In the genomic region with DNA sequence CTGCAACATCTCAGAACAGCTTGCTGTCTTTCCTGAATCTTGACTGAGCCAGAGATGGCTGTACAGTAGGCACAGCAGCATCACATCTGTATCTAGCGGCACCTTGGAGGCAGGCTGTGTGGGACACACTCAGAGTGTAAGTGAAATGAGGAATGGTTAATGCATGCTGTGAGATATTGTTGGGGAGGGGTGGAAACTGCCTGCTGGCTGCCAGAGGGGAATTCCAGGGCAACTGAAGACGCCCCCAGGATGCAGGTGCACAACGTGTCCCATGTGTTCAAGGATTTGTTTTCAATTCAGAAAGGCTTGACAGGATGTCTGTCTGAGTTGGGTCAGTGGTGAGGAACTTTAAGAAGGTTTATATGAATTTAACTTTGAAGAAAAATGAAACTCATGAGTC, we compare ENCODE assay signal across 30 mouse cellular contexts.
"Had no signal": no experiment of that assay in that cellular context is flagged by ENCODE, and none has a peak within 500 bp of the region (broad histone marks: within the 10 kb centered on the region; RNA-seq: fewer than 3 reads in every experiment).

No protein-coding gene starts in this region.

- H3K4me3 ChIP-seq: limb, embryonic 10.5 days; limb, embryonic 12.5 days; limb, embryonic 13.5 days; limb, embryonic 15.5 days; liver, embryonic 12.5 days; liver, embryonic 13.5 days; liver, embryonic 15.5 days; lung, embryonic 15.5 days; megakaryocyte, embryonic 14.5 days; midbrain, embryonic 10.5 days; midbrain, embryonic 12.5 days; midbrain, embryonic 13.5 days; midbrain, embryonic 15.5 days; myocyte; neural tube, embryonic 12.5 days had no signal

- H3K27ac ChIP-seq: limb, embryonic 10.5 days; limb, embryonic 12.5 days; limb, embryonic 13.5 days; limb, embryonic 15.5 days; liver, embryonic 12.5 days; liver, embryonic 13.5 days; liver, embryonic 14.5 days; liver, embryonic 15.5 days; lung, embryonic 15.5 days; macrophage; midbrain, embryonic 10.5 days; midbrain, embryonic 12.5 days; midbrain, embryonic 13.5 days; midbrain, embryonic 15.5 days; neural tube, embryonic 12.5 days had no signal

- H3K4me1 ChIP-seq: limb, embryonic 12.5 days; liver, embryonic 12.5 days; liver, embryonic 13.5 days; liver, embryonic 15.5 days; lung, embryonic 15.5 days; midbrain, embryonic 15.5 days; neural tube, embryonic 12.5 days had no signal

- H3K36me3 ChIP-seq: limb, embryonic 10.5 days; limb, embryonic 12.5 days; limb, embryonic 13.5 days; limb, embryonic 15.5 days; liver, embryonic 12.5 days; liver, embryonic 13.5 days; liver, embryonic 15.5 days; lung, embryonic 15.5 days; midbrain, embryonic 10.5 days; midbrain, embryonic 12.5 days; midbrain, embryonic 13.5 days; midbrain, embryonic 15.5 days; neural tube, embryonic 12.5 days had no signal

- H3K4me2 ChIP-seq: limb, embryonic 12.5 days; limb, embryonic 13.5 days; limb, embryonic 15.5 days; liver, embryonic 11.5 days; liver, embryonic 12.5 days; liver, embryonic 13.5 days; liver, embryonic 15.5 days; lung, embryonic 14.5 days; lung, embryonic 15.5 days; midbrain, embryonic 11.5 days; midbrain, embryonic 12.5 days; midbrain, embryonic 13.5 days; midbrain, embryonic 15.5 days; neural tube, embryonic 12.5 days had no signal

- H3K9me3 ChIP-seq: limb, embryonic 10.5 days; limb, embryonic 12.5 days; limb, embryonic 13.5 days; limb, embryonic 15.5 days; liver, embryonic 12.5 days; liver, embryonic 13.5 days; liver, embryonic 15.5 days; lung, embryonic 15.5 days; megakaryocyte, embryonic 14.5 days; midbrain, embryonic 10.5 days; midbrain, embryonic 12.5 days; midbrain, embryonic 13.5 days; midbrain, embryonic 15.5 days; neural tube, embryonic 12.5 days had no signal

- H3K9ac ChIP-seq: limb, embryonic 12.5 days; limb, embryonic 13.5 days; limb, embryonic 15.5 days; liver, embryonic 12.5 days; liver, embryonic 13.5 days; liver, embryonic 14.5 days; liver, embryonic 15.5 days; liver, postnatal 0 days; lung, embryonic 14.5 days; lung, embryonic 15.5 days; midbrain, embryonic 12.5 days; midbrain, embryonic 13.5 days; midbrain, embryonic 15.5 days; neural tube, embryonic 12.5 days had no signal

- H3K27me3 ChIP-seq: limb, embryonic 12.5 days; limb, embryonic 13.5 days; limb, embryonic 15.5 days; liver, embryonic 12.5 days; liver, embryonic 13.5 days; liver, embryonic 15.5 days; lung, embryonic 15.5 days; midbrain, embryonic 12.5 days; midbrain, embryonic 13.5 days; midbrain, embryonic 15.5 days; neural tube, embryonic 12.5 days had no signal

- DNase-seq: left cerebral cortex, postnatal 4 days; liver; liver, embryonic 13.5 days; liver, postnatal 0 days; lung, adult 18-20 months; lung, adult 2 months; lung, embryonic 14.5 days; lung, postnatal 10 days; lung, postnatal 14 days; lung, postnatal 36 days; lung, postnatal 4 days; midbrain, embryonic 14.5 days had no signal
